23 mouse cellular contexts compared by ENCODE assay signal in genomic region chr10:63908878-63909277, GRCm38 (mm10). TPM values are rescaled to one million over a fixed set of nuclear protein-coding genes. Genes with fewer than 3 reads are reported as not detected.
"Had no signal": no experiment of that assay in that cellular context is flagged by ENCODE, and none has a peak within 500 bp of the region (broad histone marks: within the 10 kb centered on the region; RNA-seq: fewer than 3 reads in every experiment).

No protein-coding gene starts in this region.

- H3K27ac ChIP-seq: midbrain, embryonic 10.5 days; midbrain, embryonic 12.5 days; neural tube, embryonic 13.5 days; neural tube, embryonic 15.5 days had no signal

- DNase-seq: lung, adult 18-20 months; lung, embryonic 14.5 days; lung, postnatal 14 days; lung, postnatal 4 days; midbrain, embryonic 14.5 days; retina, postnatal 1 day; right cerebral cortex, adult 18-20 months; right cerebral cortex, postnatal 25 days; right cerebral cortex, postnatal 4 days; spleen, adult 18-20 months; thymus, adult 18-20 months; thymus, postnatal 14 days; thymus, postnatal 36 days had no signal

- H3K4me3 ChIP-seq: midbrain, embryonic 10.5 days; midbrain, embryonic 12.5 days; myocyte; neural tube, embryonic 13.5 days; neural tube, embryonic 15.5 days had no signal

- H3K4me1 ChIP-seq: midbrain, embryonic 10.5 days; midbrain, embryonic 12.5 days; neural tube, embryonic 13.5 days; neural tube, embryonic 15.5 days had no signal

RNA-seq across cellular contexts. Expression of gene Gm10118, which starts 18.4 kb away (rescaled TPM):
- total RNA-seq: megakaryocyte, adult 5-6 weeks; megakaryocyte-erythroid progenitor cell, adult 5-6 weeks had no signal
- polyA plus RNA-seq: liver, embryonic 16.5 days; midbrain, embryonic 10.5 days; myocyte; small intestine, adult 2 months; thymus, postnatal 0 days had no signal
